Mouse (Mus musculus): ENCODE data around the gene Fam104a. TPM values are rescaled to one million over a fixed set of nuclear protein-coding genes. Genes with fewer than 3 reads are reported as not detected.

Fam104a gene
- polyA plus RNA-seq, 1 experiment from 2014 or later = 53.7 TPM

Other genes with a start within 250 kb of the Fam104a start
- 71.9 and 75.2 TPM in 2 replicates for gene Sstr2, start 64.8 kb downstream of the Fam104a start, polyA plus RNA-seq (2014; fragmentation: Nextera tagmentation; extraction: Ambion mirVana)
- gene Cog1, start 35.0 kb downstream of the Fam104a start, polyA plus RNA-seq (2014; fragmentation: Nextera tagmentation; extraction: Ambion mirVana) = 28.8 and 33.9 TPM in 2 replicates
- gene Slc39a11, start 34.1 kb downstream of the Fam104a start, polyA plus RNA-seq (2014; fragmentation: Nextera tagmentation; extraction: Ambion mirVana) = 29.5 and 32.4 TPM in 2 replicates
- 27.0 and 28.4 TPM in 2 replicates for gene D11Wsu47e, start 257 bp upstream of the Fam104a start, polyA plus RNA-seq (2014; fragmentation: Nextera tagmentation; extraction: Ambion mirVana)
- not detected in 2 replicates for gene Cpsf4l, start 25.9 kb upstream of the Fam104a start, polyA plus RNA-seq (2014; fragmentation: Nextera tagmentation; extraction: Ambion mirVana)
- 52.4 and 61.5 TPM in 2 replicates for gene Cdc42ep4, start 67.7 kb upstream of the Fam104a start, polyA plus RNA-seq (2014; fragmentation: Nextera tagmentation; extraction: Ambion mirVana)

Measured in forebrain, embryonic 14.5 days (tissue).